Mouse (Mus musculus) inflammation-experienced regulatory T-cells, adult 16 weeks (primary cell): Measurements from ENCODE around the gene Samd1. TPM values are rescaled to one million over a fixed set of nuclear protein-coding genes. Genes with fewer than 3 reads are reported as not detected.

Experiments used
- polyA plus RNA-seq: library from polyadenylated mRNA; unstranded; fragments of 100-300 nt; shearing (Covaris generic); gene quantifications from one replicate; pipeline ENCODE4 v1.2.1, GENCODE M21; 2017

Gene Samd1
- polyA plus RNA-seq: 1.5 TPM

DNA sequence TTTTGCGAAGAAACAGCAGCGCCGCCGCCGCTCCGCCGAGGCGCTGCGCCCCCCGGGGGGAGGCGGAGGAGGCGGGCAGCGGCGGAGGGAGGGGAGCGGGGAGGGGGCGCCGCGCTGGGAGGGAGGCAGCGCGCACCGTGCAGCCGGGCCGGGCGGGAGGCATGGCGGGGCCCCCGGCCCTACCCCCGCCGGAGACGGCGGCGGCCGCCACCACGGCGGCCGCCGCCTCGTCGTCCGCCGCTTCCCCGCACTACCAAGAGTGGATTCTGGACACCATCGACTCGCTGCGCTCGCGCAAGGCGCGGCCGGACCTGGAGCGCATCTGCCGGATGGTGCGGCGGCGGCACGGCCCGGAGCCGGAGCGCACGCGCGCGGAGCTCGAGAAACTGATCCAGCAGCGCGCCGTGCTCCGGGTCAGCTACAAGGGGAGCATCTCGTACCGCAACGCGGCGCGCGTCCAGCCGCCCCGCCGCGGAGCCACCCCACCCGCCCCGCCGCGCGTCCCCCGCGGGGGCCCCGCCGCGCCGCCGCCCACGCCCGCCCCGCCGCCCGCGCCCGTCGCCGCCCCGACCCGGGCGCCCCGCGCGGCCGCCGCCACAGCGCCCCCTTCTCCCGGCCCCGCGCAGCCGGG is at the start of gene Samd1:
Gene Samd1 (plus strand): TSS at position 162 of the 631 bp plus-strand sequence.

DNA sequence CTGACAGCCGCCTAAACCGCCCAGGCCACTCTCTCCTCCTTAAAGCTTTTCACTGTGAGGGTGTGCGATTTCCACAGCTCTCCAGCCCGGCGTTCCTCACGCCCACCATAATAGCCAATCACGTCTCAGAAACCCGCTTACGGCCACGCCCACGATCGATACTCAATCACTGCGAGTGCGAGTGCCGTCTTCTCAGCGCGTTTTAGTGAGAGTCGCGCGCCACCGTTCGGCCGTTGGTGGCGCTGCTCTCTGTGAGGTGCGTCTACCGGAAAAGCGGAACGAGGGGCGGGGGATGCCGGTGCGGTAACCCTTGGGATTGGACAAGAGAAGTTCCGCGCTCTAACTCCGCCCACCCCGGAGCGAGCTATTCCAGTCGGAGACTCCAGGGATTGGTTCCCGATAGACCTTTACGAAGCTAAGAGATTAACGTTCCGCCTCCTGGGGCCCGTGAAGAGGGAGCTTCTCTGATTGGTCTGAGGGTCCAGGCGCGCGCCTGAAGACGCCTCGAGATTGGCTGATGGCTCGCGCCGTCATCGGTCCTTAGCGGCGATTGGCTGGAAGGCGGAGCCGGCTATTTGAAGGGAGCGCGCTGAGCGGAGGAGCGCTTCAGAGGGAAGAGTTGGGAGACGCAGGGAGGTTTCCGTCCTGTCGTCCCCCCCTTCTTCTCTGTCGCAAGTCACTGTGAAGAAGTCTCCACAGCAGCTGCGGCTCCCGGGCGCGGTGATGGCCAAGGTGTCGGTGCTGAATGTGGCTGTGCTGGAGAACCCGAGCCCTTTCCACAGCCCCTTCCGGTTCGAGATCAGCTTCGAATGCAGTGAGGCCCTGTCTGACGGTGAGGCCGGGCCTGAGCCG is 42.1 kb upstream of the Samd1 start, which contains the start of the genes Gm10644 and Asf1b:
Gene Gm10644 (minus strand): TSS at position 100 of the 852 bp plus-strand sequence.
Gene Asf1b (plus strand): TSS at position 402 of the 852 bp plus-strand sequence.

DNA sequence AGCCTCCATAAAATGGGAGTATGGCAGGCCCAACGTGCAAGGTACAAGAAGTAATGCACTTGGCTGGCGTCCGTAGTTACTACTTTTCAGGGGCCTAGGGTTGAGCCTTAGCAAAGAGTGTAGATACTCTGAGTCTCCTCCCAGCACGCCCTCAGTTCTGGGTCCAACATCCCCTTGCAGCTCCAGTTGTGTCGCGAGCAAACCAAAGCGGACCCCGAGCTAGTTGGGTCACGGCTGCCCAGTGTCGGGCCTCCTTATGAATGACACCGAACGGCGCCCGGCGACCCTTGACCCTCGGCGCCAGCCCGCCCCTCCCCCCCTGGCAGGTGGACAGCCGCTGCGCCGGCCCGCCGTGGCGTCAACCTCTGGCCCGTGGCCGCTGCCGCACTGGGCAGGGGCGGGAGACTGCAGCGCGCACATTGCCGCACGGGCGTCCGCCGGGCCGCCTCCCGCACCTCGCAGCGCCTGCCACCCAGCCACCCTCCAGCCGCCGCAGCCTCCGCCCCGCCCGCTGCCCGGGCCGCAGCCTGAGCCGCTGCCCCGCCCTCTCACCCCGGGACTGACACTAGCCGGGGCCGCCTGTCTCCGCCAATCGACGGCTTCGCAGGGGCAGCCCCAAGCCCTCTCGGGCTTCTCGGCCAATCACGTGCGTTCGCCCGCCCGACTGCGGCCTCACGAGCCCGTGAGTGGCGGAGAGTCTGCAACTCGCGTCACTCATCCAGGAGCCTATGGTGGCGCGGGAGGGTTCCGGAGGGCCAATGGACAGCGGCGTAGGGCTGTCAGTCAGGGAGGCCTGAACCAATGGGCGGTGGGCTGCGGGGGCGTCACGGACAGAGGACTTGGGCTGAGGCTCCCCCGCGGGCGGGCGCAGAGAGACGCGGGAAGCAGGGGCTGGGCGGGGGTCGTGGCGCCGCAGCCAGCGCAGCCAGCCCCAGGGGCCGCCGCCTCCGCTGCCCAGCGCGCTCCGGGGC is 25.0 kb upstream of the Samd1 start, which contains the start of gene Prkaca:
Gene Prkaca (plus strand): TSS at position 844 of the 971 bp plus-strand sequence.

DNA sequence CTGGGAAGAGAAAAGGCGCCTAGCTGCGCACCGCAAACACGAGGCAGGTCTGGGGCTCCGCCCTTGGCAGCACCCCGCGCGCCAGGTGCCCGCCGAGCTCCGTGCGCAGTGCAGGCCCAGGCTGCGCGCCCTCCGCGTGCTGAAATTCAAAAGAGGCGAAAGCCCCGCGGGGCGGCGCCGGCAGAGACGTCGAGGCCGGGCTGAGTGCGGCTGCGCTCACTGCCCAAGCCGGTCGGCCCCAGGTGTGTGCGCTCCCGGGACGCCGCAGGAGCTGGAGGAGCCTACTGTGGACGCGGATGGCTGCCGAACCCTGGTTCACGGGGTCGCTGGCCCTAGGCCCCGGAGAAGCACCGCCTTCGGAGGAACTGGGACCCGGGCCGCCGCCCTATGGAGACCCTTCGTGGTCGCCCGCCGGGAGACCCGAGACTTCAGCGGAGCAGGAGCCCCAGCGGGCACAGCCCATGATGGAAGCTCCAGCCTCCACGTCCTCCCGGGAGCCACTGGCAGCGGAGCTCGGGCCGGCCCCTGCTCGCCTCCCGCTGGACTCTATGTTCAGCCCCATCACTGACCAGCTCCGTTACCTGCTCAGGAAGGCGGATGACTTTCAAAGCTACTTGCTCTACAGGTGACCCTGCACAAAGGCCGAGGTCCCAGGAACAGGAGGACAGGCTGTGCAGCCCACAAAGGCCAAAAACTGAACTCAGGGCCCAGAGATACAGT is 4.0 kb downstream of the Samd1 start, which contains the start of gene 1700067K01Rik:
Gene 1700067K01Rik (plus strand): TSS at position 222 of the 720 bp plus-strand sequence.

DNA sequence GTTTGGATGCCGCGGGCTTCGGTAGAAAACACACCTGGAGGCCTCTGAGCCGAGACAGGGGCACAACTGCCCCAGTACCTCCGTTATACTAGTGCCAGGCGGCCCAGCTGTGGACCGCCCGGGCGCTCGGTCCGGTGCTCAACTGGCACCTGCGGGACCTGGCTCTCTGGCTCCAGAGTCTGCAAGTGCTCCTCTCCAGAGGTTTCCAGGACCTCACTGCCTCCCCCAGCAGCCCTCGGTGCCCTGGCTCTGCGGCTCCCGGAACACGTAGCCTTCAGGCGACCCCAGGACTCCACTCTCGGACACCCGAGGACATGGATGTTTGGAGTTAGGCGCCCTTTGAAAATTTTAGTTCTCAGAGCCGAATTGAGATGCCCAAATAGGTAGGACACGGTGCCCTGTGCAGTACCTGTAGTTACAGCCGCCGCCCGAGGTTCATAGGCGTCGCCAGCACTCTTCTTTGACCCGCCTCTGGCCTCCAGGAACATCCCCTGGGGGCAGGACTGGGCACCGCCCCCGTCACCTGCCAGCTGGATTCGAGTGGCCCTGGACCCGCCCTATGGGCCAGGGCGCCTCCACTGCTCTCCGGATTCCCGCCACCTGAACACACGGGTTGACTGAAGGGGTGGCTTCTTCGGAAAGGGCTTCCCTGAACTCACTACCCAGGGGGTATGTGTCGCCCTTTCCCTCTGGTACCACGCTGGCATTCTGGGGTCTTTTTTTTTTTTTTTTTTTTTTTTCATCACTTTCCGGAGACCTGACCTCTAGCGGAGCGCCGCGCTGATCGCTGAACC is 14.4 kb downstream of the Samd1 start, which contains the start of gene 2210011C24Rik:
Gene 2210011C24Rik (minus strand): TSS at position 467 of the 794 bp plus-strand sequence.

DNA sequence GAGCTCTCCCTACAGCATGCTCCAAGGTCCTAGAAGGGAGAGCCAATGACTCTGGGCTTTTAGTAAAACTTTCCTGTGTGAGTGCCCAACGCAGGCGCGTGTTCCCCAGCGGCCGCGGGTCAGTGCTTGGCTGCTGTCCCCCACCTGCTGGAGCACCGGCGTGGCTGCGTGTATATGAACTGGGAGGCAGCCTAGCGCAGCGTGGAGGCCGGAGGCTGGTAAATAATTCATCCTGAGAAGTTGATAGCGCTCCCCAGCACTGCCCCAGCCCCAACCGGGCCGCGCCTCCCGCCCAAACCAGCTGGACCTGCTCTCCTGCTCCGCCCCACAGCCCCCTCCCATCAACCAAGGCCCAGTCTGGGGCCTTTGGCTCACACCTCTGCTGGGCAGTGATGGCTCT is 23.6 kb downstream of the Samd1 start, which contains the start of gene Palm3:
Gene Palm3 (plus strand): TSS at position 376 of the 400 bp plus-strand sequence.

DNA sequence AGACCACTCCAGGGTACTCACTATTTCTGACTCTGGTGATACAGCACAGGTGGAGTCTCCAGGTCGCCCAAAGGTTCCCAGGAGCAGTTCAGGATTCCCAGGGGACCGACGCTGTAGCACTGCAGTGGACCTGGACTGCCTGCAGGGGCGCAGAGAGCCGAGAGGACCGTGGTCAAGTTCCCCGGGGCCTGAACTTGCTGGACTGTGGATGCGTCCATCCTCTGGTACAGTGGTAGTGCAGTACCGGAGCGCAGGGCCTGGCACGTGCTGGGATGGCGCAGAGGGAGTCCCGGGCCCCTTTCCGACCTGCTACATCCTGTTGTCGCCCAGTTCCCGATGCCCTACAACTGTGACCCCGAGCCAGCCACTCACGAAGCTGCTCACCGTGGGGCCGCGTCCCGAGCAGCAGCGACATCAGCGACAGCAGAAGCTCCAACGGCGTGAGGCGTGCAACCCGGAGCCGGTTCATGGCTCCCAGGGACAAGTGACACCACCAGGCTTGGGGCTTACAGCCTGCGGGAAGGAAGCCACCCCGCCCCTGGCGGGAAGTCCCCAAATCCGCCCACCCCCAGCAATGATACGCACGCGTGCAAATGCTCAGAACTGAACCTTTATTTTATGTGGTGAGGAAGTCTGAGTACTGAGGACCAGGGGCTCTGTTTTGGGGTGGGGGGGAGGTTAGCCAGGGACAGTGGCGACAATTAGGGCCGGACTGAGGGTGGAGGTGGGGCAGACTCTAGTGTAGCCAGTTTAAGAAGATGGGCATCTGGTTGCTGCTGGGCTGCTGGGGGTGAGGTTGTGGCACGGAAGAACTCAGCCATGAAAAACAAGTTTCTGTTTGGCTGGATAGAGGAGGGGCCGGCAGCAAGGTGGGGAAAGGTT is 44.8 kb downstream of the Samd1 start, which contains the start of gene Il27ra:
Gene Il27ra (minus strand): TSS at position 524 of the 882 bp plus-strand sequence.

DNA sequence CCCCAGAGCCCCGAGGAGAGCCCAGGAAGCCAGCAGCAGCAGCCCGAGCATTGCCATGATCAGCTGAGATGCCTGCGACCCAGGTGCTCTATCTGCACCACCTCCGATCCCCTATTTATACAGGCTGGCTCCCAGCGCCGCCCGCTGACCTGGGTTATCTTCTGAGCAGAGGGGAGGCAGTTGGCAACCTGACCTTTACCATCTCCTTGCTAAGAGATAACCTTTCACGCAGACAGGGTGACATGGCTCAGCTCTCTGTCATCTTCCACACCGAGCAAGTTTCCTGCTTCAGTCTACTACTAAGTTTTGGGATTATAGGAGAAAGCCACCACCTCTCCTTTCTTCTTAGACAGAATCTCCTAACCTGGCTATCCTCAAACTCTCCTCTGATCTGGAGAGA is 47.4 kb downstream of the Samd1 start, which contains the start of gene Rln3:
Gene Rln3 (minus strand): TSS at position 101 of the 400 bp plus-strand sequence.

Other genes starting within 250 kb of the Samd1 start
- gene Adgrl1, start 97.6 kb upstream of the Samd1 start, polyA plus RNA-seq: 3.2 TPM
- 0.94 TPM for gene Gm10644, start 42.5 kb upstream of the Samd1 start, polyA plus RNA-seq
- 26.9 TPM for gene Asf1b, start 42.2 kb upstream of the Samd1 start, polyA plus RNA-seq
- 2.1 TPM for gene Prkaca, start 24.7 kb upstream of the Samd1 start, polyA plus RNA-seq
- 1.2 TPM for gene 1700067K01Rik, start 3.8 kb downstream of the Samd1 start, polyA plus RNA-seq
- gene 2210011C24Rik, start 14.5 kb downstream of the Samd1 start, polyA plus RNA-seq: 1.0 TPM
- 4.5 TPM for gene Palm3, start 23.8 kb downstream of the Samd1 start, polyA plus RNA-seq
- gene Il27ra, start 44.9 kb downstream of the Samd1 start, polyA plus RNA-seq: 435 TPM
- gene Rln3, start 47.3 kb downstream of the Samd1 start, polyA plus RNA-seq: 136 TPM
- 0.98 TPM for gene Gm10643, start 67.5 kb downstream of the Samd1 start, polyA plus RNA-seq
- gene Rfx1, start 69.2 kb downstream of the Samd1 start, polyA plus RNA-seq: 45.8 TPM
- 28.9 TPM for gene Dcaf15, start 107.1 kb downstream of the Samd1 start, polyA plus RNA-seq
- gene Podnl1, start 128.3 kb downstream of the Samd1 start, polyA plus RNA-seq: 24.7 TPM
- 63.0 TPM for gene Cc2d1a, start 150.3 kb downstream of the Samd1 start, polyA plus RNA-seq
- 2.4 TPM for gene 4930432K21Rik, start 150.4 kb downstream of the Samd1 start, polyA plus RNA-seq
- not detected for gene Nanos3, start 187.5 kb downstream of the Samd1 start, polyA plus RNA-seq
- gene Zswim4, start 239.4 kb downstream of the Samd1 start, polyA plus RNA-seq: 7.1 TPM